Mouse (Mus musculus): ENCODE results near the gene Nrarp. TPM values are rescaled to one million over a fixed set of nuclear protein-coding genes. Genes with fewer than 3 reads are reported as not detected.

Nrarp gene
- total RNA-seq, 2 experiments from 2014 or later, result 43.0 to 50.3 TPM

- DNase-seq (ENCODE audit: low spot score in 2 of 2), result peak; percentile 58 to 67
Observed at GRCm38 (mm10) chr2:25226864-25227263, 46.3 kb downstream of the Nrarp start.

DNA sequence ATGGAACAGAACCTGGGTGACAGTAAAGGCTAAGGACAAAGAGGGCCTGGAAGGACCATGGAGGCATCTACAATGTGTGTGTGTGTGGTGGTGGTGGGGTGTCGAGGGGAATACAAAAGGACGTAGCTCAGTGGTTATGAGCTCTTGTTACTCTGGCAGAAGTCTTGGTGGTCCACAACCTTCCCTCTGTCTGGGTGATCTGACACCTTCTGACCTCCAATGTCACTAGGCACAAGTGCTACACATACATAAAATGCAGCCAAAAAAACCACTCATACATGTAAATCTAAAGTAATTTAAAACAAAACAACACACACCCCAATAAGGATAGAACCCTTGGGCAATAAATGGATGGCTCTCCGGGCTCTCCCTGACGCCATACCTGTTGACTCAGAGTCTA, 46.8 kb downstream of the Nrarp start:
- no peak for DNase-seq (ENCODE audit: low spot score in 2 of 2)

DNA sequence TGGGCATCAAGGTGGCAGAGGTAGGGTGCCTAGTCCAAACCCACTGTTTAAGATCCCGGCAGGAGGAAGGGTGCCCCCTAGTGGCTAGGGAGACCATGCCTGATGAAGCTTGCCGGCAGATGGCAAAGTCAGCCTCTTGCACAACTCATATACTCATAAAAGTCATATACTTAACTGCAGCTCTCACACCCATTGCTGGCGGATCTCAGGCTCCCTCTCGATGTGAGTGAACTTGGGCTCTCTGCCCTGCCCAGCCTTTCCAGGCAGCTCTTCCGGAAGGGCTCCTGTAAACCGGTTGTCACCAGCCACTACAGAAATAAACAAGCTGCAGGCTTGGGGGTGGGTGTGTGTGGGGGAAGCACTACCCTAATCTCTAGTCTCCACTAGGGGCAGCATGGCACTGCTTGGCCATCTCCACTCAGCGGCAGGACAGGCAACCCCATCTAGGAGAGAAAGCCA, 47.9 kb downstream of the Nrarp start:
- DNase-seq (ENCODE audit: low spot score in 2 of 2), result peak; percentile 79 to 86

DNA sequence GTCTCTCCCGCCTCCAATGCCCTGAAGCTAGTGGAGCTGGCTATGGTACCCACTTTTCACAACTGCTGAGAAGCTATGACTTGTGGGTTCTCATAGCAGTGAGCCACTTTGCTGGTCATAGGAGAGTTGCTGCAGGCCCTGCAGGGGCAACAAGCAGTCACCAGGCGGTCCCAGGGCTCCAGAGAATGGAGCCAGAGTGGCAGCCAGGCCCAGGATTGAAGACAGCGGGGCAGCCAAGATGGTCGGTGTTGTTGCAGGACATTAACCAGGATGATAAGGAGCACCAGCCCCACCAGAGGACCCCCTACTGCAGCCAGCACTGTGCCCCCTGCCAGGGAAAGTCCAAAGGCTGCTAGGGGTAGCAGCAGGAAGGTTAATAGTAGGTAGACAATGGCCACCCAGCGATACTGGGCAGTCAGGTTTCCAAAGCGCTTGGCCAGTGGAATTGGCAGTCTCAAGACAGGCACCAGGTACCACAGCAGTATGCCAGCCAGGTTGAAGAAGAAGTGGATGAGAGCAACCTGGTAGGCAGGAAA, 48.5 kb downstream of the Nrarp start:
- DNase-seq (ENCODE audit: low spot score in 2 of 2), result no peak

DNA sequence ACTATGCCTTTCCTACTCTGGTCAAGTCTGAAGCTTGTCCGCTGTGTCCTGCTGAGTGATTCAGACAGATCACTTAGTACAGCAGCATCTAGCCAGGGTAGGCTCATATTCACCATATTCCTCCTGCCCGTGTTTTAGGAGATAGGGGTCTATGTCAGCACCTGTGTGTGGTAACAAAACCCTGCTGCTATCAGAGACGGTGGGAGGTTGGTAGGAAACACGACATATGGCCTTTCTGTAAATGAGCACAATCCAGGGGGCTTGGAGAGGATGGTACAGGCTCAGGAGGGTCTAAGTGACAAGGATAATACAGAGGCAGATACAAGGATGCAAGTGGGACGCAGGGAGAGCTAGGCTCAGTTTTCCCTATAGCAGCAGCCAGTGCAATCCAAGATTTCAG, 49.0 kb downstream of the Nrarp start:
- DNase-seq (ENCODE audit: low spot score in 2 of 2), result no peak

GRCm38 (mm10) chr2:25230581-25230980, 50.0 kb downstream of the Nrarp start:
- no peak for DNase-seq (ENCODE audit: low spot score in 2 of 2)

- no peak for DNase-seq (ENCODE audit: low spot score in 2 of 2)
Observed at GRCm38 (mm10) chr2:25231038-25231437, 50.5 kb downstream of the Nrarp start.

Other genes starting within 250 kb of the Nrarp start
- gene Arrdc1, start 245.5 kb upstream of the Nrarp start, total RNA-seq (2021), result 10 to 100 TPM; 25.7 to 26.0 TPM
- 10 to 100 TPM; 42.0 to 44.2 TPM for gene Zmynd19, start 231.0 kb upstream of the Nrarp start, total RNA-seq (2021)
- gene Dph7, start 218.4 kb upstream of the Nrarp start, total RNA-seq (2021), result 10 to 100 TPM; 24.9 to 29.5 TPM
- 10 to 100 TPM; 84.9 to 94.6 TPM for gene Mrpl41, start 205.7 kb upstream of the Nrarp start, total RNA-seq (2021)
- 10 to 100 TPM; 12.9 to 14.2 TPM for gene Pnpla7, start 204.7 kb upstream of the Nrarp start, total RNA-seq (2021)
- 100 to 1,000 TPM; 793 to 858 TPM for gene Nsmf, start 126.4 kb upstream of the Nrarp start, total RNA-seq (2021)
- gene Entpd8, start 100.5 kb upstream of the Nrarp start, total RNA-seq (2021), result not detected
- not detected for gene Noxa1, start 85.6 kb upstream of the Nrarp start, total RNA-seq (2021)
- 1 to 10 TPM; 1.8 to 2.4 TPM for gene Tor4a, start 16.1 kb downstream of the Nrarp start, total RNA-seq (2021)
- 10 to 100 TPM; 50.6 to 59.3 TPM for gene Nelfb, start 30.7 kb downstream of the Nrarp start, total RNA-seq (2021)
- gene Stpg3, start 33.9 kb downstream of the Nrarp start, total RNA-seq (2021), result not detected
- not detected for gene Fam166a, start 38.0 kb downstream of the Nrarp start, total RNA-seq (2021)
- gene Tubb4b, start 43.9 kb downstream of the Nrarp start, total RNA-seq (2021), result 100 to 1,000 TPM; 394 to 449 TPM
- not detected for gene Slc34a3, start 53.6 kb downstream of the Nrarp start, total RNA-seq (2021)
- gene Rnf224, start 56.0 kb downstream of the Nrarp start, total RNA-seq (2021), result not detected
- gene Rnf208, start 61.5 kb downstream of the Nrarp start, total RNA-seq (2021), result 100 to 1,000 TPM; 212 to 216 TPM
- not detected for gene Cysrt1, start 61.7 kb downstream of the Nrarp start, total RNA-seq (2021)
- 1 to 10 TPM in 1 of 2 experiments, under 1 TPM in 1; 0.45 to 4.0 TPM for gene AL732309.1, start 66.1 kb downstream of the Nrarp start, total RNA-seq (2021)
- gene Tmem203, start 74.7 kb downstream of the Nrarp start, total RNA-seq (2021), result 10 to 100 TPM; 35.6 to 39.1 TPM
- 10 to 100 TPM; 13.9 to 14.0 TPM for gene Tprn, start 81.9 kb downstream of the Nrarp start, total RNA-seq (2021)
- 10 to 100 TPM; 77.2 to 83.4 TPM for gene Ssna1, start 91.7 kb downstream of the Nrarp start, total RNA-seq (2021)
- 10 to 100 TPM; 82.8 to 85.3 TPM for gene Anapc2, start 91.7 kb downstream of the Nrarp start, total RNA-seq (2021)
- not detected for gene Tmem210, start 107.4 kb downstream of the Nrarp start, total RNA-seq (2021)
- not detected for gene Lrrc26, start 109.2 kb downstream of the Nrarp start, total RNA-seq (2021)
- 100 to 1,000 TPM; 345 to 348 TPM for gene Grin1, start 138.4 kb downstream of the Nrarp start, total RNA-seq (2021)
- 10 to 100 TPM; 51.3 to 59.8 TPM for gene Man1b1, start 151.6 kb downstream of the Nrarp start, total RNA-seq (2021)
- 10 to 100 TPM; 21.2 to 28.0 TPM for gene Dpp7, start 175.6 kb downstream of the Nrarp start, total RNA-seq (2021)
- 10 to 100 TPM; 11.2 to 11.5 TPM for gene Uap1l1, start 184.9 kb downstream of the Nrarp start, total RNA-seq (2021)
- gene Sapcd2, start 191.6 kb downstream of the Nrarp start, total RNA-seq (2021), result 10 to 100 TPM; 16.0 to 18.3 TPM
- 10 to 100 TPM; 26.1 to 26.6 TPM for gene Entpd2, start 215.1 kb downstream of the Nrarp start, total RNA-seq (2021)
- gene Npdc1, start 218.6 kb downstream of the Nrarp start, total RNA-seq (2021), result 100 to 1,000 TPM; 416 to 446 TPM
- under 1 TPM; 0.33 to 0.78 TPM for gene Fut7, start 242.5 kb downstream of the Nrarp start, total RNA-seq (2021)
- 100 to 1,000 TPM; 107 to 118 TPM for gene Abca2, start 247.9 kb downstream of the Nrarp start, total RNA-seq (2021)

All from layer of hippocampus, postnatal 10 days (tissue).